Comparison of ENCODE assay signal across 8 mouse cellular contexts in genomic region chr19:5056251-5056650, GRCm38 (mm10). TPM values are rescaled to one million over a fixed set of nuclear protein-coding genes. Genes with fewer than 3 reads are reported as not detected.
A peak's percentile ranks its signal among the peaks of the same experiment; 100 is the strongest.
DNase-seq lines count a peak whose midpoint lies in the region; ATAC-seq and TF ChIP-seq lines count a peak whose summit lies in the region.

No protein-coding gene starts in this region.

- peak; percentile 55; the same call in 1 of the 2 replicates for TF ChIP-seq CTCF in spleen, adult 2 months (IDR thresholded peaks at IDR 0.05; ENCODE audit: extremely low read depth, insufficient read depth, insufficient read length, insufficient replicate concordance)

- no peaks in the 10 kb centered on the region for H3K27me3 ChIP-seq in spleen, adult 2 months (ENCODE audit: control insufficient read depth, insufficient read depth, low read length)
- peaks cover 24% of the 10 kb centered on the region for H3K27me3 ChIP-seq in hindbrain, embryonic 11.5 days (ENCODE audit: control insufficient read depth, insufficient read depth, low read length)

- 15% methylated on average over 6 of the region's 6 CpGs for WGBS in spleen, adult 2 months
- 7% methylated on average over 6 of the region's 6 CpGs for WGBS in hindbrain, embryonic 11.5 days

- no peak overlapping the region for H3K4me3 ChIP-seq in spleen, adult 2 months (ENCODE audit: extremely low read depth, insufficient read depth, insufficient read length)
- no peak overlapping the region for H3K4me3 ChIP-seq in hindbrain, embryonic 11.5 days (ENCODE audit: low read depth, low read length)

- no peak overlapping the region for H3K4me2 ChIP-seq in hindbrain, embryonic 11.5 days (replicated peaks; ENCODE audit: low read depth, low read length)

- H3K36me3 ChIP-seq in spleen, adult 2 months (ENCODE audit: control insufficient read depth, insufficient read depth, low read length) = no peaks in the 10 kb centered on the region
- no peaks in the 10 kb centered on the region for H3K36me3 ChIP-seq in hindbrain, embryonic 11.5 days (ENCODE audit: control insufficient read depth, insufficient read depth, low read length)

- H3K27ac ChIP-seq in spleen, adult 2 months (ENCODE audit: insufficient read depth, low read length) = no peak overlapping the region
- H3K27ac ChIP-seq in hindbrain, embryonic 11.5 days (ENCODE audit: low read depth, low read length) = no peak overlapping the region

- peak; percentile 58 for DNase-seq in CD4-positive, CD25-positive, alpha-beta regulatory T cell, adult 2 months (ENCODE audit: low read depth, low spot score)
- DNase-seq in spleen, adult 2 months (ENCODE audit: low read depth in 1 of 2, low spot score in 2 of 2) = no peak
- no peak for DNase-seq in spleen, postnatal 4 days (ENCODE audit: low spot score in 2 of 2)
- peak; percentile 85 for DNase-seq in hindbrain, embryonic 11.5 days (ENCODE audit: low spot score)
- peak; percentile 81 for DNase-seq in lung, postnatal 10 days
- DNase-seq in thymus, postnatal 0 days (ENCODE audit: low spot score) = peak; percentile 44
- DNase-seq in right cerebral cortex, postnatal 36 days (ENCODE audit: low spot score in 2 of 2) = no peak

- ATAC-seq in CD4-positive, CD25-positive, alpha-beta regulatory T cell, adult 4 months = no peak
- ATAC-seq in hindbrain, embryonic 11.5 days (ENCODE audit: low FRiP score) = peak; percentile 59; the same call in 1 of the 2 replicates

- no peak overlapping the region for H3K9ac ChIP-seq in hindbrain, embryonic 11.5 days (ENCODE audit: low read depth, low read length)

- peaks cover 2% of the 10 kb centered on the region; the same call in 1 of the 2 replicates for H3K4me1 ChIP-seq in spleen, adult 2 months (ENCODE audit: control insufficient read depth, insufficient read depth, insufficient read length)
- peaks cover 7% of the 10 kb centered on the region for H3K4me1 ChIP-seq in hindbrain, embryonic 11.5 days (replicated peaks; ENCODE audit: control insufficient read depth, insufficient read depth, low read length)

- no peak for TF ChIP-seq POLR2A in spleen, adult 2 months (IDR thresholded peaks at IDR 0.05; ENCODE audit: low read depth, low read length)

- H3K9me3 ChIP-seq in hindbrain, embryonic 11.5 days (ENCODE audit: control insufficient read depth, low read length) = no peaks in the 10 kb centered on the region

RNA-seq across cellular contexts. Expression of gene Rin1, which starts 6.0 kb away (rescaled TPM):
- under 1 TPM; 0.14 to 0.17 TPM for polyA plus RNA-seq in CD4-positive, CD25-positive, alpha-beta regulatory T cell, adult 4 months (2017; shearing (Covaris generic))
- 1.9 and 2.6 TPM in 2 replicates for polyA plus RNA-seq in spleen, adult 2 months (2012; rRNA removed)
- 0.80 and 1.7 TPM in 2 replicates for polyA plus RNA-seq in hindbrain, embryonic 11.5 days (2014; fragmentation: Nextera tagmentation; extraction: Ambion mirVana)
- polyA plus RNA-seq in thymus, postnatal 0 days (2015; fragmentation: Nextera tagmentation; extraction: Ambion mirVana) = 0.84 and 1.1 TPM in 2 replicates

RNA-seq across cellular contexts. Expression of gene Cd248, which starts 11.6 kb away (rescaled TPM):
- not detected for polyA plus RNA-seq in CD4-positive, CD25-positive, alpha-beta regulatory T cell, adult 4 months (2017; shearing (Covaris generic))
- 5.5 and 6.3 TPM in 2 replicates for polyA plus RNA-seq in spleen, adult 2 months (2012; rRNA removed)
- polyA plus RNA-seq in hindbrain, embryonic 11.5 days (2014; fragmentation: Nextera tagmentation; extraction: Ambion mirVana) = 26.8 and 27.9 TPM in 2 replicates
- 4.1 and 7.1 TPM in 2 replicates for polyA plus RNA-seq in thymus, postnatal 0 days (2015; fragmentation: Nextera tagmentation; extraction: Ambion mirVana)

RNA-seq across cellular contexts. Expression of gene Brms1, which starts 15.1 kb away (rescaled TPM):
- polyA plus RNA-seq in CD4-positive, CD25-positive, alpha-beta regulatory T cell, adult 4 months (2017; shearing (Covaris generic)) = 100 to 1,000 TPM in 1 of 2 experiments, 10 to 100 TPM in 1; 85.7 to 136 TPM
- polyA plus RNA-seq in spleen, adult 2 months (2012; rRNA removed) = 35.8 and 44.7 TPM in 2 replicates
- 62.0 and 66.1 TPM in 2 replicates for polyA plus RNA-seq in hindbrain, embryonic 11.5 days (2014; fragmentation: Nextera tagmentation; extraction: Ambion mirVana)
- 66.4 and 67.6 TPM in 2 replicates for polyA plus RNA-seq in thymus, postnatal 0 days (2015; fragmentation: Nextera tagmentation; extraction: Ambion mirVana)

RNA-seq across cellular contexts. Expression of gene AC124502.3, which starts 17.6 kb away (rescaled TPM):
- polyA plus RNA-seq in CD4-positive, CD25-positive, alpha-beta regulatory T cell, adult 4 months (2017; shearing (Covaris generic)) = under 1 TPM; 0.35 to 0.80 TPM
- polyA plus RNA-seq in spleen, adult 2 months (2012; rRNA removed) = 0.36 and 0.79 TPM in 2 replicates
- 0.73 and 2.3 TPM in 2 replicates for polyA plus RNA-seq in hindbrain, embryonic 11.5 days (2014; fragmentation: Nextera tagmentation; extraction: Ambion mirVana)
- 0.94 and 1.3 TPM in 2 replicates for polyA plus RNA-seq in thymus, postnatal 0 days (2015; fragmentation: Nextera tagmentation; extraction: Ambion mirVana)

RNA-seq across cellular contexts. Expression of gene B4gat1, which starts 17.6 kb away (rescaled TPM):
- polyA plus RNA-seq in CD4-positive, CD25-positive, alpha-beta regulatory T cell, adult 4 months (2017; shearing (Covaris generic)) = 10 to 100 TPM; 11.9 to 20.5 TPM
- 9.7 and 12.0 TPM in 2 replicates for polyA plus RNA-seq in spleen, adult 2 months (2012; rRNA removed)
- 35.4 and 45.2 TPM in 2 replicates for polyA plus RNA-seq in hindbrain, embryonic 11.5 days (2014; fragmentation: Nextera tagmentation; extraction: Ambion mirVana)
- polyA plus RNA-seq in thymus, postnatal 0 days (2015; fragmentation: Nextera tagmentation; extraction: Ambion mirVana) = 23.8 and 24.1 TPM in 2 replicates

Comparison
In these comparisons a context has a peak if more than half of its experiments do, and no peak if none do; other contexts are left out.
1. DNase-seq: peak in CD4-positive, CD25-positive, alpha-beta regulatory T cell, adult 2 months (single experiment), hindbrain, embryonic 11.5 days (single experiment), lung, postnatal 10 days (single experiment) and thymus, postnatal 0 days (single experiment); none in spleen, adult 2 months (0 of 2), spleen, postnatal 4 days (0 of 2) and right cerebral cortex, postnatal 36 days (0 of 2).